Mouse (Mus musculus) embryonic facial prominence, embryonic 11.5 days (tissue): ENCODE data around the gene Serpinf2. TPM values are rescaled to one million over a fixed set of nuclear protein-coding genes. Genes with fewer than 3 reads are reported as not detected.
"Not testable (repeated sequence)": the region's sequence is repeated elsewhere in the genome, so short reads cannot be mapped to it uniquely, and the experiment has no call there.

ENCODE experiments used
- ATAC-seq: fragments of 200-750 bp; cut with Nextera tagmentation; replicated peaks from 2 replicates; pipeline ENCODE4 v1.8.0; 2017; ENCODE audit warnings: low read depth; ENCODE audit not compliant: insufficient number of reproducible peaks, low FRiP score, low TSS enrichment
- DNase-seq: peaks from one replicate; pipeline ENCODE4 v3.0.0-alpha.2; 2015; ENCODE audit warnings: low spot score
- H3K27ac ChIP-seq: fragments of 300-500 bp; sonication (generic); replicated peaks from 2 replicates; pipeline ENCODE4 v1.5.1; 2014; ENCODE audit warnings: mild to moderate bottlenecking, low read depth, low read length, control low read depth
- H3K27me3 ChIP-seq: fragments of 300-500 bp; sonication (generic); 2 replicates; pipeline ENCODE4 v1.6.1; 2014; ENCODE audit warnings: mild to moderate bottlenecking, low read length, moderate library complexity, mixed read lengths; ENCODE audit not compliant: control insufficient read depth, insufficient read depth
- H3K36me3 ChIP-seq: fragments of 300-500 bp; sonication (generic); replicated peaks from 2 replicates; pipeline ENCODE4 v1.6.1; 2014; ENCODE audit warnings: low read depth, mild to moderate bottlenecking, low read length, moderate library complexity, mixed read lengths; ENCODE audit not compliant: control insufficient read depth, insufficient read depth
- H3K4me1 ChIP-seq: fragments of 300-500 bp; sonication (generic); 2 replicates; pipeline ENCODE4 v1.6.1; 2014; ENCODE audit warnings: low read length, mixed read lengths; ENCODE audit not compliant: control insufficient read depth, insufficient read depth
- H3K4me2 ChIP-seq: fragments of 300-500 bp; sonication (generic); 2 replicates; pipeline ENCODE4 v1.6.1; 2014; ENCODE audit warnings: low read depth, mild to moderate bottlenecking, control low read depth, low read length, moderate library complexity
- H3K4me3 ChIP-seq: fragments of 300-500 bp; sonication (generic); 2 replicates; pipeline ENCODE4 v1.5.1; 2014; ENCODE audit warnings: low read depth, low read length, control low read depth
- H3K9ac ChIP-seq: fragments of 300-500 bp; sonication (generic); replicated peaks from 2 replicates; pipeline ENCODE4 v1.6.1; 2014; ENCODE audit warnings: mild to moderate bottlenecking, control low read depth, low read length
- H3K9me3 ChIP-seq: fragments of 300-500 bp; sonication (generic); replicated peaks from 2 replicates; pipeline ENCODE4 v1.6.1; 2016; ENCODE audit warnings: mild to moderate bottlenecking, low read length, inconsistent platforms, mixed read lengths; ENCODE audit not compliant: control insufficient read depth
- WGBS: fragments of 180-500 bp; shearing (Covaris S2); extraction: QIAGEN DNeasy Blood & Tissue Kit; methylation state at CpG from one replicate; pipeline ENCODE4 v1.1.7; 2014; 5-methylcytosine and 5-hydroxymethylcytosine counted together
- polyA plus RNA-seq: library from polyadenylated mRNA; unstranded; fragments of >200 nt; fragmentation: Nextera tagmentation; extraction: Ambion mirVana; gene quantifications from 2 replicates; pipeline ENCODE4 v1.2.1, GENCODE M21; 2014

Gene Serpinf2
- polyA plus RNA-seq, 1 experiment from 2014 or later, result 0.34 TPM

- ATAC-seq (no peak), DNase-seq (peak; percentile 60)
- Histone ChIP-seq H3K27me3 (no peaks in the 10 kb centered on the region), H3K27ac (no peak overlapping the region), H3K4me3 (no peak overlapping the region), H3K9ac (no peak overlapping the region), H3K4me1 (peaks cover 11% of the 10 kb centered on the region; the same call in 1 of the 2 replicates), H3K4me2 (no peak overlapping the region), H3K36me3 (no peaks in the 10 kb centered on the region), H3K9me3 (no peaks in the 10 kb centered on the region)
- 18% methylated on average over 3 of the region's 3 CpGs for WGBS
Measured at GRCm38 (mm10) chr11:75458169-75458568, 18.8 kb upstream of the Serpinf2 start.

DNA sequence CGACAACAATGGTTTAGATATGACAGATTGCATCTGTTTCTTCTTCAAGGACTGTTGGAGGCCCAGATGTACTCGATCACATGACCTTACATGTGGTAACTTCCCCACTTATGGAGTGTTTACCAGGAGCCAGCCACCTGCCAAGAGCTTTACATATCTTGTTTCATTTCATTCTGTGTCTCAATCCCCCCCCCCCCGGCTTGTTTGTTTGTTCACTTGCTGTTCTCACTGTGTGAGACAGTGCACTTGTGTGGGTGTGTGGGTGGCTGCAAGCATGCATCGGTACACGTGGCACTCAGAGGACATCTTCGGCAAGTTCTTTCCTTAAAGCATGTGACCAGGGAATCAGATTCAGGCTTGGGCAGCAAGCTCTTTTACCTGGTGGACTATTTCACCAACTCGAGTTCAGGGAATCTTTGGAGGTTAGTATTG lies 17.1 kb upstream of the Serpinf2 start:
- ATAC-seq (no peak), DNase-seq (no peak)
- Histone ChIP-seq H3K9me3 (no peaks in the 10 kb centered on the region), H3K4me3 (no peak overlapping the region), H3K27ac (no peak overlapping the region), H3K9ac (no peak overlapping the region), H3K4me1 (peaks cover 8% of the 10 kb centered on the region; the same call in 1 of the 2 replicates), H3K27me3 (no peaks in the 10 kb centered on the region), H3K4me2 (no peak overlapping the region), H3K36me3 (no peaks in the 10 kb centered on the region)
- 88% methylated on average over 7 of the region's 7 CpGs for WGBS

GRCm38 (mm10) chr11:75455971-75456370 lies 16.6 kb upstream of the Serpinf2 start:
- not testable (repeated sequence) for ATAC-seq, H3K27ac ChIP-seq, H3K9ac ChIP-seq, DNase-seq, H3K9me3 ChIP-seq, H3K36me3 ChIP-seq, H3K4me3 ChIP-seq, H3K4me1 ChIP-seq, H3K27me3 ChIP-seq, H3K4me2 ChIP-seq
- WGBS, result 90% methylated on average over 2 of the region's 2 CpGs

DNA sequence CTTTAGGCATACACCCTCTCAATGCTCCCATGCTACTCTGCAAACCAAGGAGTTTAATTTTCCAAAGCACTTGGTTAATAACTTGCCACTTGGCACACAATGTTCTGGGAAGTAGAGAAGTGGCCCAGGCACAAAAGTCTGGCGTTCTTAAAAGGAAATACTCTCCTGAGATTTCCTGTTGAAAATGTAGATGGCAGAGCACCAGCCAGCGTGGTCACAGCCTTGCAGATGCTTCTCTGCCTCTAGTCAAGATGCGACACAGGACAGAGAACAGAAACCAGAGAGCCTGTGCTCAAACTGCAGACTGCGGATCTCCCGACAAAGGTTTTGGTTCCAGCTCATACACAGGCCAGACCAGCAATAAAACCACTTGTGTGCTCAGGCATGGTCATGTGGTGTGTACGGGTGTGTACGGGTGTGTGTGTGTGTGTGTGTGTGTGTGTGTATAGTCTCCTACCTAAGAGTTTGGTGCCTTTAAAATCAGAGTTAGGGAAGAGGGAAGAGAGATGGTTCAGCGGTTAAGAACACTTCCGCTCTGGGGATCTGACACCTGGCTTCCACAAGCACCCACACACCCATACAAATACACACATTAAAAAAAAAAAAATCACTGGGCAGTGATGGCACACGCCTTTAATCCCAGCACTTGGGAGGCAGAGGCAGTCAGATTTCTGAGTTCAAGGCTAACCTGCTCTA lies 15.8 kb upstream of the Serpinf2 start:
- Histone ChIP-seq H3K9me3 (no peaks in the 10 kb centered on the region), H3K4me3 (peak overlapping the region; percentile 52), H3K9ac (peak overlapping the region; percentile 46), H3K27ac (no peak overlapping the region), H3K36me3 (no peaks in the 10 kb centered on the region), H3K27me3 (no peaks in the 10 kb centered on the region), H3K4me2 (peak overlapping the region; percentile 99), H3K4me1 (peaks cover 7% of the 10 kb centered on the region; the same call in 1 of the 2 replicates)
- 82% methylated on average over 10 of the region's 10 CpGs for WGBS
- ATAC-seq, result no peak
- no peak for DNase-seq

DNA sequence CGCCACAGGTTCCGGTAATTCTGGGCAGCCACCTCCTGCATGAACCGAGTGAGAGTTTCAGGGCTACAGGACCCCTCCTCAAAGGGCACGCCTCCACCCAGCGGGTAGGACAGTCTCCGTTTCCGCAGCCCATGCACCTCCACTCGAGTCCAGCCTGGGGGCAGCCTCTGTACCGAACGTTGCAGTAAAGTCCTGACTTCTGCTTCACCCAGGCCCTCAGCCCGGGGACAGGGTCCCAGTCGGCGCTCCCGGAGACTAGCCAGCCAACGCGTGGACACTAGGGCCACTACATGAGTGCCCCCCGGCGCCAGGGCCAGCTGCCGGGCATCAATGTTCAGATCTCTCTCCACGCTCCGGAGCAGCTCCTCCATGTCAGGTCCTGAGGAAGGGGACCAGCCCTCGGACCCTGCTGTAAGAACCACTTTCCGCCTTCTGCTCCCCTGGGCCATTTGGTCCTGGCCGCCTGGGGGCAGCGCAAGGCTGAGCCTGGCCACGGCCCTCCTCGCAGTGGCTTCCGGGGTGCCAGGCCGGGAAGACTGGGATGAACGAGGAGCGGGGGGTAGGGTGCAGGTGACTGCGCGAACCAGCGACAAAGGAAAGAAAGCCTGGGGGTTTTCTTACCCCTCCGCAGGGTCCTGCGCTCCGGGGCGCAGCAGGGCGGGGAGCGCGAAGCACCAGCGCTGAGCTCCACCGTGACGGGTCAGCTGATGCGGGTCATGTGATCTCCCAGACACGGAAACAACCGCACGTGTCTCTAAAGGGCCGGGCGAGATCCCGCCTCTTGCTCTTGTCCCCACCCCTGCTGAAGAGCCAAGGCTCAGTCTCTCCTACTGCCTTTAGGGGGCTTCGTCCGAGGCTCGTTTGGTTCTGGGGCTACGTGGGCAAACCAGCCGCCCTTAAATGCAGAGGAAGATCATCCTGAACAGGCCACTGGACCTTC lies 14.9 kb upstream of the Serpinf2 start, which contains the start of gene Wdr81:
Gene Wdr81 (minus strand): TSS at position 727 of the 940 bp plus-strand sequence.
- Histone ChIP-seq H3K4me3 (peak within 1 kb of the TSS; percentile 52), H3K4me2 (peak within 1 kb of the TSS; percentile 99), H3K9me3 (no peaks in the 10 kb centered on the region), H3K27ac (no peak within 1 kb of the TSS), H3K27me3 (no peaks in the 10 kb centered on the region), H3K4me1 (peaks cover 5% of the 10 kb centered on the region; the same call in 1 of the 2 replicates), H3K9ac (peak within 1 kb of the TSS; percentile 57), H3K36me3 (no peaks in the 10 kb centered on the region)
- DNase-seq (peak; percentile 96), ATAC-seq (peak; percentile 85)
- 2% methylated on average over 56 of the region's 56 CpGs for WGBS

GRCm38 (mm10) chr11:75452812-75453557 lies 13.6 kb upstream of the Serpinf2 start:
- no peak overlapping the region for H3K4me3 ChIP-seq
- no peak for DNase-seq
- no peaks in the 10 kb centered on the region for H3K27me3 ChIP-seq
- 94% methylated on average over 31 of the region's 31 CpGs for WGBS
- H3K9ac ChIP-seq, result no peak overlapping the region
- H3K27ac ChIP-seq, result no peak overlapping the region
- peaks cover 5% of the 10 kb centered on the region; the same call in 1 of the 2 replicates for H3K4me1 ChIP-seq
- no peak overlapping the region for H3K4me2 ChIP-seq
- no peaks in the 10 kb centered on the region; the same call in 1 of the 2 replicates for H3K36me3 ChIP-seq
- no peak for ATAC-seq
- no peaks in the 10 kb centered on the region for H3K9me3 ChIP-seq

GRCm38 (mm10) chr11:75452081-75452480 lies 12.7 kb upstream of the Serpinf2 start:
- ATAC-seq (no peak), DNase-seq (no peak)
- H3K9ac ChIP-seq, result no peak overlapping the region
- 90% methylated on average over 8 of the region's 8 CpGs for WGBS
- no peak overlapping the region for H3K27ac ChIP-seq
- H3K36me3 ChIP-seq, result no peaks in the 10 kb centered on the region; the same call in 1 of the 2 replicates
- no peaks in the 10 kb centered on the region for H3K27me3 ChIP-seq
- no peak overlapping the region for H3K4me2 ChIP-seq
- H3K4me1 ChIP-seq, result peaks cover 5% of the 10 kb centered on the region; the same call in 1 of the 2 replicates
- no peak overlapping the region for H3K4me3 ChIP-seq
- no peaks in the 10 kb centered on the region for H3K9me3 ChIP-seq
